ENCODE assay signal across 11 mouse cellular contexts in the genomic region with DNA sequence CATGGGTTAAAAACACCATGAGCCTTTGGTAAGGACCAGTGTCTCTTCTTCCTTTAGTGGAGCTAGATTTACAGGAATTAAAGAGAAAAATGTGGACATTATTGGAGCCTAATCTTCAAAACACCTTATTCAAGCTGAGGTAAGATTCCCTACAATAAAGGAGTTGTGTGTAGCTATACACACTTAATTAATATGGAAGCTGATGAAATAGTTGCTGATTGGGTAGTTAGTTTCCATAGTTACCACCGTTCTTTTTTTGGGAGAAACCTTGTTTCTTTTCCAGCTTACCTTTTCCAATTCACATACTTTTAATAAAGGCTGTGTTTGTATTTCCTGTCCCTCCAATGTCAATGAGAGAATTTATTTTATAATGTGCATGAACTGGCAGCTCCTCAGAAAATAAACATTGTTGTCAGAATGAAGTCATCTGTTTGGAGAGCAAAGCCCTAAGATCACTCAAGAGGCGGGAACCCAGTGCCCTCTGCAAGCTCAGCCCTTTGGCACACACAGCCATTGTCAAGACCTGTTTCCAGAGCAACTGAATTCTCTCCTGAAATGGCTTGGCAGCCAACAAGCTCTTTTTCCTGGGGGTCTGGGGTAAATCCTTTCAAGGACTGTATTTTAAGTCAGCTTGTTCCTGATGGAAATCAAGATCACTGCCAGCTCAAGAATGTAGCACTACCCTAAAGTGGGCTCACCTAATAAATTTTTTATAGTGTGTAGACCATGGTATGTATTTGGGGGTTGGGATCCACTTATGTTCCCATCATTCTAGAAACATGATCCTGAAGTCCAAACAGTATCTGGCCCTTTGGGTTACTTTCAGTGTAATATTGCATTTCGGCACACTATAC.
A peak's percentile ranks its signal among the peaks of the same experiment; 100 is the strongest.
DNase-seq lines count a peak whose midpoint lies in the region; ATAC-seq and TF ChIP-seq lines count a peak whose summit lies in the region.
"Had no signal": no experiment of that assay in that cellular context is flagged by ENCODE, and none has a peak within 500 bp of the region (broad histone marks: within the 10 kb centered on the region; RNA-seq: fewer than 3 reads in every experiment).

No protein-coding gene starts in this region.

- H3K36me3 ChIP-seq in forebrain, embryonic 15.5 days = no peaks in the 10 kb centered on the region
- H3K36me3 ChIP-seq in lung, postnatal 0 days (ENCODE audit: insufficient read depth, low read length) = no peaks in the 10 kb centered on the region
- H3K36me3 ChIP-seq in stomach, embryonic 15.5 days = no peaks in the 10 kb centered on the region
- no peaks in the 10 kb centered on the region for H3K36me3 ChIP-seq in heart, embryonic 11.5 days (ENCODE audit: control insufficient read depth, insufficient read depth, low read length)
- H3K36me3 ChIP-seq: liver, embryonic 13.5 days had no signal

- H3K27me3 ChIP-seq in forebrain, embryonic 15.5 days = no peaks in the 10 kb centered on the region
- H3K27me3 ChIP-seq in lung, postnatal 0 days (replicated peaks; ENCODE audit: insufficient read depth, low read length) = no peaks in the 10 kb centered on the region
- H3K27me3 ChIP-seq in stomach, embryonic 15.5 days (replicated peaks) = no peaks in the 10 kb centered on the region
- H3K27me3 ChIP-seq in heart, embryonic 11.5 days (ENCODE audit: control insufficient read depth, insufficient read depth, low read length) = no peaks in the 10 kb centered on the region
- H3K27me3 ChIP-seq: liver, embryonic 13.5 days had no signal

- peak; percentile 41 to 71 for DNase-seq in lung, adult 18-20 months
- no peak for DNase-seq in lung, adult 2 months
- DNase-seq in lung, postnatal 0 days (ENCODE audit: low spot score) = peak; percentile 80
- DNase-seq: adrenal gland, postnatal 14 days; heart, postnatal 4 days; liver, embryonic 13.5 days had no signal

- no peak overlapping the region for H3K4me2 ChIP-seq in forebrain, embryonic 15.5 days (replicated peaks)
- no peak overlapping the region for H3K4me2 ChIP-seq in lung, postnatal 0 days (replicated peaks; ENCODE audit: low read depth, low read length)
- H3K4me2 ChIP-seq in stomach, embryonic 15.5 days = no peak overlapping the region
- H3K4me2 ChIP-seq in heart, embryonic 11.5 days = no peak overlapping the region
- H3K4me2 ChIP-seq: liver, embryonic 13.5 days had no signal

- no peak overlapping the region for H3K4me3 ChIP-seq in lung, adult 2 months (replicated peaks; ENCODE audit: extremely low read depth, low read depth, low read length)
- no peak overlapping the region for H3K4me3 ChIP-seq in forebrain, embryonic 15.5 days
- no peak overlapping the region for H3K4me3 ChIP-seq in lung, postnatal 0 days (ENCODE audit: low read depth, low read length)
- H3K4me3 ChIP-seq in stomach, embryonic 15.5 days (replicated peaks) = no peak overlapping the region
- H3K4me3 ChIP-seq in heart, embryonic 11.5 days (ENCODE audit: low read depth, low read length) = no peak overlapping the region
- H3K4me3 ChIP-seq: liver, embryonic 13.5 days; myocyte had no signal

- H3K4me1 ChIP-seq in lung, adult 2 months (ENCODE audit: control insufficient read depth, insufficient read depth, low read length) = no peaks in the 10 kb centered on the region; the same call in 1 of the 2 replicates
- H3K4me1 ChIP-seq in forebrain, embryonic 15.5 days = 0 out of 2 replicates have a peak, but pooled peaks cover 6% of the 10 kb centered on the region
- no peaks in the 10 kb centered on the region for H3K4me1 ChIP-seq in lung, postnatal 0 days (ENCODE audit: insufficient read depth, low read depth, low read length)
- no peaks in the 10 kb centered on the region for H3K4me1 ChIP-seq in stomach, embryonic 15.5 days
- H3K4me1 ChIP-seq in heart, embryonic 11.5 days (ENCODE audit: control insufficient read depth, insufficient read depth, low read length) = no peaks in the 10 kb centered on the region
- H3K4me1 ChIP-seq: liver, embryonic 13.5 days had no signal

- no peak overlapping the region for H3K27ac ChIP-seq in forebrain, embryonic 15.5 days (replicated peaks)
- no peak overlapping the region for H3K27ac ChIP-seq in lung, postnatal 0 days (ENCODE audit: low read length)
- no peak overlapping the region for H3K27ac ChIP-seq in stomach, embryonic 15.5 days
- no peak overlapping the region for H3K27ac ChIP-seq in heart, embryonic 11.5 days (ENCODE audit: low read depth, low read length)
- H3K27ac ChIP-seq: liver, embryonic 13.5 days had no signal

- no peak for TF ChIP-seq POLR2A in lung, adult 2 months (IDR thresholded peaks at IDR 0.05; ENCODE audit: borderline replicate concordance, extremely low read depth, low read depth, low read length)

- H3K9me3 ChIP-seq in forebrain, embryonic 15.5 days = no peaks in the 10 kb centered on the region
- no peaks in the 10 kb centered on the region for H3K9me3 ChIP-seq in lung, postnatal 0 days (ENCODE audit: low read length)
- no peaks in the 10 kb centered on the region for H3K9me3 ChIP-seq in stomach, embryonic 15.5 days
- H3K9me3 ChIP-seq in heart, embryonic 11.5 days (replicated peaks; ENCODE audit: control insufficient read depth, low read length) = no peaks in the 10 kb centered on the region
- H3K9me3 ChIP-seq: liver, embryonic 13.5 days had no signal

- TF ChIP-seq CTCF in lung, adult 2 months (IDR thresholded peaks at IDR 0.05; ENCODE audit: insufficient read depth, low read length) = no peak
- TF ChIP-seq CTCF in lung, postnatal 0 days (IDR thresholded peaks at IDR 0.05) = no peak

- ATAC-seq in forebrain, embryonic 15.5 days (replicated peaks) = peak; percentile 93
- ATAC-seq in lung, postnatal 0 days = peak; percentile 81
- ATAC-seq in stomach, embryonic 15.5 days (ENCODE audit: insufficient read depth, low FRiP score, low read depth) = peak; percentile 66; the same call in 1 of the 2 replicates
- no peak for ATAC-seq in heart, embryonic 11.5 days (replicated peaks; ENCODE audit: insufficient number of reproducible peaks, low FRiP score, low TSS enrichment)
- ATAC-seq in inflammation-experienced regulatory T-cells, adult 6 months = no peak

- TF ChIP-seq EP300 in lung, postnatal 0 days (IDR thresholded peaks at IDR 0.05) = 0 out of 2 replicates have a peak, but pooled peaks have one; percentile 24

- no peak overlapping the region for H3K9ac ChIP-seq in forebrain, embryonic 15.5 days (replicated peaks)
- H3K9ac ChIP-seq in lung, postnatal 0 days (replicated peaks; ENCODE audit: low read depth) = no peak overlapping the region
- H3K9ac ChIP-seq in stomach, embryonic 15.5 days = no peak overlapping the region
- H3K9ac ChIP-seq in heart, embryonic 11.5 days (ENCODE audit: low read depth, low read length) = no peak overlapping the region
- H3K9ac ChIP-seq: liver, embryonic 13.5 days had no signal

- 37% methylated on average over 3 of the region's 3 CpGs for WGBS in lung, adult 2 months
- 34% methylated on average over 3 of the region's 3 CpGs for WGBS in forebrain, embryonic 15.5 days
- 27% methylated on average over 3 of the region's 3 CpGs for WGBS in lung, postnatal 0 days
- WGBS in stomach, embryonic 15.5 days = 52% methylated on average over 3 of the region's 3 CpGs
- WGBS in heart, embryonic 11.5 days (ENCODE audit: insufficient replicate concordance) = 64% methylated on average over 3 of the region's 3 CpGs

Comparison
In these comparisons a context has a peak if more than half of its experiments do, and no peak if none do; other contexts are left out.
1. ATAC-seq: peak in forebrain, embryonic 15.5 days (single experiment), lung, postnatal 0 days (single experiment) and stomach, embryonic 15.5 days (single experiment); none in heart, embryonic 11.5 days (single experiment) and inflammation-experienced regulatory T-cells, adult 6 months (single experiment).